Mouse (Mus musculus) limb, embryonic 13.5 days (tissue): Measurements from ENCODE around the gene Tmigd3. TPM values are rescaled to one million over a fixed set of nuclear protein-coding genes. Genes with fewer than 3 reads are reported as not detected.

Experiments used
- ATAC-seq: fragments of 200-750 bp; cut with Nextera tagmentation; 2 replicates; pipeline ENCODE4 v1.8.0; 2017; ENCODE audit warnings: low read depth, moderate number of reproducible peaks, moderate TSS enrichment; ENCODE audit not compliant: low FRiP score
- H3K27ac ChIP-seq: fragments of 300-500 bp; sonication (generic); 2 replicates; pipeline ENCODE4 v1.5.1; 2015; ENCODE audit warnings: inconsistent platforms, mild to moderate bottlenecking, moderate library complexity
- H3K27me3 ChIP-seq: fragments of 300-500 bp; sonication (generic); 2 replicates; pipeline ENCODE4 v1.6.1; 2015; ENCODE audit warnings: mild to moderate bottlenecking, inconsistent platforms
- H3K36me3 ChIP-seq: fragments of 300-500 bp; sonication (generic); 2 replicates; pipeline ENCODE4 v1.6.1; 2015; ENCODE audit warnings: inconsistent platforms, mild to moderate bottlenecking, moderate library complexity
- H3K4me1 ChIP-seq: fragments of 300-500 bp; sonication (generic); 2 replicates; pipeline ENCODE4 v1.6.1; 2015; ENCODE audit warnings: inconsistent platforms
- H3K4me2 ChIP-seq: fragments of 300-500 bp; sonication (generic); replicated peaks from 2 replicates; pipeline ENCODE4 v1.6.1; 2015; ENCODE audit warnings: inconsistent platforms, mild to moderate bottlenecking, moderate library complexity
- H3K4me3 ChIP-seq: fragments of 300-500 bp; sonication (generic); 2 replicates; pipeline ENCODE4 v1.5.1; 2015; ENCODE audit warnings: moderate library complexity, mild to moderate bottlenecking, inconsistent platforms
- H3K9ac ChIP-seq: fragments of 300-500 bp; sonication (generic); 2 replicates; pipeline ENCODE4 v1.6.1; 2015; ENCODE audit warnings: mild to moderate bottlenecking, inconsistent platforms
- H3K9me3 ChIP-seq: fragments of 300-500 bp; sonication (generic); 2 replicates; pipeline ENCODE4 v1.6.1; 2016; ENCODE audit warnings: inconsistent platforms
- WGBS: fragments of 180-500 bp; shearing (Covaris S2); methylation state at CpG from one replicate; pipeline ENCODE4 v1.1.7; 2015; 5-methylcytosine and 5-hydroxymethylcytosine counted together
- polyA plus RNA-seq: library from polyadenylated mRNA; unstranded; fragments of >200 nt; fragmentation: Nextera tagmentation; extraction: Ambion mirVana; gene quantifications from 2 replicates; pipeline ENCODE4 v1.2.1, GENCODE M21; 2015

Gene Tmigd3
- not detected in 2 replicates for polyA plus RNA-seq

DNA sequence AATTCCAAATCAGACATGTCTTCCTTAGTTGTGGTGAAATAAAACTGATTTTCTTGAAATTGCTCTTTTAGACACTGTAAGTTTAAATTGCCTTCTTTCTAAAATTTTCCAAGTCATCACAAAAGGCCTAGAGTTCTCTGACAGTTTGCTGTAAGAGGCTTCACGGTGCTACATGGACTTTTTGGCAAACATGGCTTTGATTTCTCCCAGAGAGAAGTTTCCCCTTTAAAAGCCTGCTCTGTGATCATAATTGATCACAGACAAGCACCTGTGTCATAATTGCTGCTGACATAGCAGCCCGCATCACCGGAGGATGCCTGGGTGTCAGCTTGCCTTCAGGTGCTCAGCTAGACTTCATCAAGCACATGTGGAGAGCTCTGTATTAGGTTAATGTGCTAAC, at the start of gene Tmigd3, which contains the start of gene Adora3:
TSS of gene Tmigd3 (plus strand) at position 346 of the 400 bp plus-strand sequence.
TSS of gene Adora3 (plus strand) at position 301 of the 400 bp plus-strand sequence.
- no peak within 1 kb of the TSS for H3K4me3 ChIP-seq
- no peak for ATAC-seq
- peaks cover 11% of the 10 kb centered on the region for H3K4me1 ChIP-seq
- H3K9me3 ChIP-seq, result no peaks in the 10 kb centered on the region
- no peak within 1 kb of the TSS for H3K27ac ChIP-seq
- WGBS, result 19% methylated on average over 3 of the region's 3 CpGs
- no peak within 1 kb of the TSS for H3K4me2 ChIP-seq
- H3K27me3 ChIP-seq, result no peaks in the 10 kb centered on the region; the same call in 1 of the 2 replicates
- no peaks in the 10 kb centered on the region for H3K36me3 ChIP-seq
- H3K9ac ChIP-seq, result no peak within 1 kb of the TSS

DNA sequence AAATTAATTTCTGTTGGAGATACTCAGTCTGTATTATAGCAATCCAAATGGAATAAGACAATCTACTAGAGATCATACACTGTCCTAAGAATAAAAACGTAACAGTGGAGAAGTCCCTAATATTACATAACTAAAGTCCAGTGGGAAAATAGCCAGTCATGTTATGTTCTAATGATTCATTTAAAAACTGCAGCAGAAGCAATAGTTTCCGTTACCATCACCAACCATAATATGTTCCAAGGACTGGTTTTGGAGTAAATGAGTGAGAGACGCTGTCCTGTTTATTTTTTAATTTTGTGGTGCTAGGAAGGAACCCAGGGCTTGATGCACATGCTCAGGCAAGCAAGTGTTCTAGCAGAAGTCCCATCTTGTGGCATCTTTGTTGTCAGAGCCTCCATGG, 49.2 kb upstream of the Tmigd3 start:
- no peak overlapping the region for H3K4me3 ChIP-seq

DNA sequence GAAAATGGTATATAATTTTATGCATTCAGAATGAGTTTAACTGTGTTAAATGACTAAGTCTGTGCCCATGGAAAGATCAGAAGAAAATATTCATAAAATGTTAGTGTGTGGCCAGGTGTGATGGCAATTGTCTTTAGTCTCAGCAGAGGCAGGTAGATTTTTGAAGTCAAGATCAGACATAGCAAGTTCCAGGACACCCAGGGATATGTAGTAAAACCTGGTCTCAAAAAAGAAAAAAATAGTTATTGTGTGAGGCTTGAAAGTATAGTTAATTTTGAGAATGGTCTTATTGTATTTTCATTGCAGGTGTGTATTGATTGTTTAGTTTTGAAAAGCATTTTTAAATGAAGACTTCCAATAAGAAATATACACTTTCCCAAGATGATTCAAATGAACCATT, 47.1 kb upstream of the Tmigd3 start:
- H3K4me1 ChIP-seq, result no peaks in the 10 kb centered on the region
- no peaks in the 10 kb centered on the region for H3K36me3 ChIP-seq
- ATAC-seq, result no peak
- H3K9me3 ChIP-seq, result no peaks in the 10 kb centered on the region
- H3K27me3 ChIP-seq, result no peaks in the 10 kb centered on the region
- no peak overlapping the region for H3K9ac ChIP-seq
- H3K4me3 ChIP-seq, result no peak overlapping the region
- H3K4me2 ChIP-seq, result no peak overlapping the region
- H3K27ac ChIP-seq, result no peak overlapping the region

More for the DNA sequence above, 49.2 kb upstream of the Tmigd3 start:
- Histone ChIP-seq H3K9ac (no peak overlapping the region), H3K27ac (no peak overlapping the region), H3K9me3 (no peaks in the 10 kb centered on the region), H3K4me2 (no peak overlapping the region), H3K4me1 (no peaks in the 10 kb centered on the region), H3K36me3 (no peaks in the 10 kb centered on the region), H3K27me3 (no peaks in the 10 kb centered on the region)
- no peak for ATAC-seq
- 89% methylated on average over 3 of the region's 3 CpGs for WGBS

DNA sequence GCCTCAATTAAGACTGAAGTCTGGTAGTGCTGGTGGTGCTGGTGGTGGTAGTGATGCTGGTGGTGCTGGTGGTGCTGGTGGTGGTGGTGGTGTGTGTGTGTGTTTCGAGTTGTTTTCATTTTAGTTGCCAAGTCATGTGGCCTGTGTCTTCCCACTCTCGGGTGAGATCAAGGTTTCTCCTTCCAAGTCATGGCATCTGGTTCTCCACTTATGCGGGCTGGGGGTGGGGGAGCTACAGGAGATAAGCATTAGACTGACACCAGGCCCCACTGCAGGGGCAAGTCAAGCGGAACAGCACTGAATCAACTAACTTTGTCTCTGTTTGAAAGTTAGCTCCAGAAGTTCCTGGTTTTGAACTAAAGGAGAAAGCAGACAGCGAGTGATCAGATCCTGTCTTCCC, 46.6 kb upstream of the Tmigd3 start:
- Histone ChIP-seq H3K4me1 (no peaks in the 10 kb centered on the region), H3K27ac (no peak overlapping the region), H3K9ac (no peak overlapping the region), H3K27me3 (no peaks in the 10 kb centered on the region), H3K36me3 (no peaks in the 10 kb centered on the region), H3K4me2 (no peak overlapping the region), H3K4me3 (no peak overlapping the region), H3K9me3 (no peaks in the 10 kb centered on the region)
- no peak for ATAC-seq
- WGBS, result 52% methylated on average over 5 of the region's 5 CpGs

DNA sequence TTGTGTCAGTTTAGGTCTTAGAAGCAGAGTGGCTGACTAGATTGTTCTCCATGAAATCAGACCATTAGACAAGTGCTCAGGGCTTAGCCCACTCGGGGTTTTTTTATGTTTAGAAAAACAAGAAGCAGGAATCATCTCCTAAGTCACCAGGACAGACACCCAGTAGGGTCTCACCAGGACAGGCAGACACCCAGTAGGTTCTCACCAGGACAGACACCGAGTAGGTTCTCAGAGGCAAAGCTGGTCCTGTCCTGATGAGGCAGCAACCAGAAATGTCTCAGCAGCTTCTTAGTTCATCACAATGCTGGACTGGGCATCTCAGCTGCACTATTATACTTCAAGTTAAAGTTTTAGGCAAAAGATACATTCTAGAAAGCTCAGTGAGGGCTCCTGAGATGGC, 46.0 kb upstream of the Tmigd3 start:
- Histone ChIP-seq H3K4me2 (no peak overlapping the region), H3K27me3 (no peaks in the 10 kb centered on the region), H3K36me3 (no peaks in the 10 kb centered on the region), H3K4me3 (no peak overlapping the region), H3K9me3 (no peaks in the 10 kb centered on the region), H3K27ac (no peak overlapping the region), H3K9ac (no peak overlapping the region), H3K4me1 (no peaks in the 10 kb centered on the region)
- 57% methylated on average over 2 of the region's 2 CpGs for WGBS
- no peak for ATAC-seq

DNA sequence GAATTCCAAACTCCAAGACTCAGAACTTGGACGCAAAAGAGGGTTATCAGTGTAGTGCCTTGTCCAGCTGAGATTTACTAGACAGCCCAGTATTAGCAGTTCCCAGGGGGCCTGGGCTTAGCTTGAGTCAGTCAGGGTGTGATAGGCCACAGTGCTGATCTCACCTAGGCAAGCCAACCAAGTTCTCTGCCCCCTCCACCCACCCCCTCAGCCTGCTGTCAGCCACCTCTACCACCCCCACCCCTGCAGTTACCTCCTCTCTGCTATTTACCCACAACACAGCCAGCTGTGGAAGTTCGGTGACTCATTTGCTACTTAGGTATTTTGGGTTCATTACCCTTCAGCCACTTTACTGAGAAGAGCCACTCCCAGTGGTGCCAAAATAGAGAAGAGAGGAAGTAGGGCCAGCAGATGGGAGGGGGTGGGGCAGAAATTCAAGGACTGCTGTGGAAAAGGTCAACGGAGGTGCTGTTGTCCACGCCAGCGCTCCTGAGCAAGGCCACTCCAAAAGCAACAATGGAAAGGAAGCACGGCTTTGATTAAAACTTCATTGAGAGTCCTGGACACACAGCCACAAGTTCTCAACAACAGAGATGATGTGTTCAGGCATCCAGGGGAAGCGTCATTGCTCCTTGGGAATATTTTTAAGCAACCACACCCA, 45.1 kb upstream of the Tmigd3 start:
- ATAC-seq, result no peak
- Histone ChIP-seq H3K9me3 (no peaks in the 10 kb centered on the region), H3K36me3 (no peaks in the 10 kb centered on the region), H3K9ac (no peak overlapping the region), H3K27ac (no peak overlapping the region), H3K27me3 (no peaks in the 10 kb centered on the region), H3K4me2 (no peak overlapping the region), H3K4me1 (no peaks in the 10 kb centered on the region), H3K4me3 (no peak overlapping the region)
- 66% methylated on average over 7 of the region's 7 CpGs for WGBS

DNA sequence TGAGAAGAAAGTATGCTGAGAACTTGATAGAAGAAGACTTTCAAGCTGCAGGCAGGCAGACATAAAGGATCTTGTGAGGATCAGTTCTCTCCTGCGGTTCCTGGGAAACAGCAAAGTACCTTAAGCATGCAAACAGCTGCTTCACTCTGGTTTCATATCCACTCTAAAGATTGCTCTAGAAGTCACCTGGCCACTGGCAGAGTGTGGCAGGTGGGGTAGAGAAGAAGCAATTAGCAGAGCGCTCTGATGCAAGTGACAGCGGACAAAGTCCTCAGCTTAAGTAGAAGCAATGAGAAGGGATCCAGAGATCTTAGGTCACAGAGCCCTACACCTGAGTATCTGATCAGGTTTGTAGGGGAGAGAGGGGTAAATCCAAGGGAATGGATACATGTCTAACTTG, 39.1 kb upstream of the Tmigd3 start:
- no peak for ATAC-seq
- H3K4me3 ChIP-seq, result no peak overlapping the region

DNA sequence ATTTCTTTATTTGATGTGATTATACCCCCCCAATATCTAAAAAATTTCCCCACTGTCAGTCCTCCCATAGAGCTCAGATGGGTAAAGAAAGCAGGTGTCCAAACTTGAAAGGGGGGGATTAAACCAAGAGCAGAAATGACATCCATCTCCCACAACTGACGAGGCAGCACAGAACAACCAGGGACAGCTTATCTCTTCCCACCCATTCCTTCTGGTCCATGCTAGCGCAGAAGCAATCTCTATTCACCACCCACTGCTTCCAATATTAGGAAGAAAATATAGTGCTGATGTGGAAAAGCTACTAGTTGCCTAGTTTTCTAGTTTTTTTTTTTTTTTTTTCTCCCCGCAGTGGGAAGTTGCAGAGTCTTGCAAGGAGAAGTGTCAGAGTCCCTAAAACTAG, 34.8 kb upstream of the Tmigd3 start:
- Histone ChIP-seq H3K9me3 (no peaks in the 10 kb centered on the region), H3K36me3 (no peaks in the 10 kb centered on the region), H3K27ac (no peak overlapping the region), H3K4me3 (no peak overlapping the region), H3K27me3 (no peaks in the 10 kb centered on the region), H3K4me2 (no peak overlapping the region), H3K4me1 (no peaks in the 10 kb centered on the region), H3K9ac (no peak overlapping the region)
- ATAC-seq, result no peak
- 78% methylated on average over 3 of the region's 3 CpGs for WGBS

More for the DNA sequence above, 39.1 kb upstream of the Tmigd3 start:
- Histone ChIP-seq H3K4me2 (no peak overlapping the region), H3K9me3 (no peaks in the 10 kb centered on the region), H3K9ac (no peak overlapping the region), H3K4me1 (no peaks in the 10 kb centered on the region), H3K27ac (no peak overlapping the region), H3K27me3 (no peaks in the 10 kb centered on the region), H3K36me3 (no peaks in the 10 kb centered on the region)
- WGBS, result 92% methylated on average over 3 of the region's 3 CpGs

DNA sequence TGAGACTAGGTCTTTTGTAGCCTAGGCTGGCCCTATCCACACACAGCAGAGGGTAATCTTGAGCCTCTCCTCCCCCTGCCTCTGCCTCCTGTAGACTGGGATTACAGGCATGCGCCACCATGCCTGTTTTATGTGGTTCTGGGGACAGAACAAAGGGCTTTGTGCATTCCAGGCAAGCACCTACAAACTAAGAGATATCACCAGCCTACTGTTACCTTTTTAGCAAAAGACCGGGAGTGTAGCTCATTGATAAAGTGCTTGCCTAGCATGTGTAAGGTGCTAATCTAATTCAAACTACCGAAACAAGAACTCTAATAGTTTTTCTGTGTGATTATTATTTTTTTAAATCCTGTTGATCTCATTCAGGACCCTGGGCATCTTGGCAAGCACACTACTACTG, 33.8 kb upstream of the Tmigd3 start:
- no peak overlapping the region for H3K4me3 ChIP-seq
- no peaks in the 10 kb centered on the region for H3K4me1 ChIP-seq
- H3K36me3 ChIP-seq, result no peaks in the 10 kb centered on the region
- H3K9me3 ChIP-seq, result no peaks in the 10 kb centered on the region
- no peak overlapping the region for H3K27ac ChIP-seq
- no peak overlapping the region for H3K9ac ChIP-seq
- no peaks in the 10 kb centered on the region for H3K27me3 ChIP-seq
- H3K4me2 ChIP-seq, result no peak overlapping the region
- WGBS, result 87% methylated on average over 3 of the region's 3 CpGs
- no peak for ATAC-seq

DNA sequence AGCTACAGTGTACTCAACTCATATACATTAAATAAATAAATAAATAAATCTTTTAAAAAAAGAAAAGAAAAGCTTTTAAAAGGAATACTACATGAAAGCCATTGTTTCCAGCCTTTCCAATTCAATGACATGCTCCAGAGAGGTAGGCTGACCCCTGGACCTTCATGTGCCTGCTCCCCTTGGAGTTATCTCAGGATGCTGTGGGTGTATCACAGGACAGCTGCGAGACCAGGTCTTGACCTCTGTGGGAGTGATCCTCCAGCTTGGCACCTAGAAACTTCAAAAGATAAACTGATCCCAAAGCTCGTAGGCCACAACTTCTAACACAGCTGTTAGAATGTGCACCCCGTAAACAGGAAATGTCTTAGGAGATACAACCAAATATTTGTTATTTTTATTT, 32.0 kb upstream of the Tmigd3 start:
- Histone ChIP-seq H3K4me3 (no peak overlapping the region), H3K27me3 (no peaks in the 10 kb centered on the region), H3K36me3 (no peaks in the 10 kb centered on the region), H3K27ac (no peak overlapping the region), H3K9ac (no peak overlapping the region), H3K4me2 (no peak overlapping the region), H3K4me1 (no peaks in the 10 kb centered on the region), H3K9me3 (no peaks in the 10 kb centered on the region)
- WGBS, result 76% methylated on average over 3 of the region's 3 CpGs
- ATAC-seq, result no peak

DNA sequence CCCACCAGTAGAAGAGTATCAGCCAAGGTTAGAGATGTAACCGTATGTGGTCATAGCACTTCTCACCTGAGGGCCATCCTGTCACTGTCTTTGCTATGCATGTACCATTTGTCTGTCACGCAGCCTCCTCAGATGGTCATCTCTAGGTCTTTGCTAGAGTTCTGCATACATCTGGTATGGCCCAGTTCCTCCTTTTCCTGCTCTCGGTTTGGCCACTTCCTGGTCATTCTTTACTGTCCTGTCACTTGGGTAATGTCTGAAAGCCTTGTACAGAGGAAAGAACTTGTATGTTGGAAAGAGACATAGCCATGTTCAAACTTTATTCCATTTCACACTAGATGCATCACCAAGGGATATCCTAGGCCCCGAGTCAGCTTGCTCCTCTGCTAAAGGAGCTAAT, 30.9 kb upstream of the Tmigd3 start:
- H3K9ac ChIP-seq, result no peak overlapping the region
- 88% methylated on average over 4 of the region's 4 CpGs for WGBS
- no peak overlapping the region for H3K4me2 ChIP-seq
- H3K4me1 ChIP-seq, result no peaks in the 10 kb centered on the region
- H3K27ac ChIP-seq, result no peak overlapping the region
- H3K4me3 ChIP-seq, result no peak overlapping the region
- H3K9me3 ChIP-seq, result no peaks in the 10 kb centered on the region
- ATAC-seq, result no peak
- H3K36me3 ChIP-seq, result no peaks in the 10 kb centered on the region
- H3K27me3 ChIP-seq, result no peaks in the 10 kb centered on the region

DNA sequence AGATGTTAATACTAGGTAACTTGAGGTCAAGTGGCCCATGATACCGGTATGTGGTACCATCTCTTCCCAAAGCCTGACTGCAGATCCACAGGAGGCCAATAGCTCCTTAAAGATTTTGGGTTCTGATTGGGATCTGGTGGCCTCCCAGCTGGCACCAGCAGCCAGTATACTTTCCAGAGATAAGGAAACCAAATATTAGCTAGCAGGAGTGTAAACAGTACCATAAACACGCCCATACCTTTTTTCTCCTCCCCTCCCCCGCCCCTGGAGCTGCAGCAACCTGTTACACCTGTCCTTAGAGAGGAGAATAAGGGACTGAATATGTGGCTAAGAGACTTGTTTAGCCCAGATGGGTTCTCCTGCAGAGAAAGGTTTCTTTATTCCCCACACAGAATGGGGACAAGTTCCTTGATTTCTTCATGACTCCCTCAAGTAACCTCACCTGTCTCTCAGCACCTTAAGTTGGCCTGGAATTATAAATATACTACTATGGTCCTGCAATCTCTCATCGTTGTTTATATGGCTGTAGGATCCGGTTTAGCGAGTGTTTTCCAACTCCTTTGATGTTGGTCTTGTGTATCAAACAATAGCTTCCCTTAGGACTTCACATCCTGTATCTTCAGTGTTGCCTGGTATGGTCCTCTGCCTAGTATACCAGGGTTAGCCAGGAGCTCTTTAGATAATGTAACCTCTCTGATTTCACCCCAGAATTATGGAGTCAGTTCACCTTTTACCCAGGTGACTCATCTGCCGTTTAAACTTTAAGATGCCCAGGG, 24.2 kb upstream of the Tmigd3 start:
- no peaks in the 10 kb centered on the region for H3K27me3 ChIP-seq
- H3K4me3 ChIP-seq, result no peak overlapping the region
- no peaks in the 10 kb centered on the region for H3K36me3 ChIP-seq
- ATAC-seq, result no peak
- H3K27ac ChIP-seq, result no peak overlapping the region
- H3K4me2 ChIP-seq, result no peak overlapping the region
- 58% methylated on average over 7 of the region's 7 CpGs for WGBS
- no peak overlapping the region for H3K9ac ChIP-seq
- peaks cover 8% of the 10 kb centered on the region for H3K4me1 ChIP-seq
- no peaks in the 10 kb centered on the region for H3K9me3 ChIP-seq
